Mouse (Mus musculus): ENCODE measurements around the gene Nf2.

Nf2 gene

GRCm38 (mm10) chr11:4849258-4849943 lies at the start of gene Nf2:
TSS of gene Nf2 (minus strand) at chr11:4849536.
- DNase-seq, result peak; percentile 98

- peak; percentile 86 for DNase-seq
Measured at GRCm38 (mm10) chr11:4894848-4895816, 45.8 kb upstream of the Nf2 start, which contains the start of gene Thoc5. TSS of gene Thoc5 (plus strand) at chr11:4895320.

- DNase-seq, result no peak
Measured at GRCm38 (mm10) chr11:4886987-4887386, 37.7 kb upstream of the Nf2 start.

- peak; percentile 16 for DNase-seq
Measured at GRCm38 (mm10) chr11:4885385-4885903, 36.1 kb upstream of the Nf2 start.

GRCm38 (mm10) chr11:4882892-4883627 lies 33.7 kb upstream of the Nf2 start:
- DNase-seq, result no peak

- no peak for DNase-seq
Measured at GRCm38 (mm10) chr11:4881087-4881486, 31.8 kb upstream of the Nf2 start.

GRCm38 (mm10) chr11:4874551-4874950 lies 25.2 kb upstream of the Nf2 start:
- no peak for DNase-seq

GRCm38 (mm10) chr11:4873755-4874475 lies 24.6 kb upstream of the Nf2 start, which contains the start of gene Nipsnap1:
TSS of gene Nipsnap1 (plus strand) at chr11:4873951.
- peak; percentile 82 for DNase-seq

- peak; percentile 35 for DNase-seq
Measured at GRCm38 (mm10) chr11:4865645-4866251, 16.4 kb upstream of the Nf2 start.

GRCm38 (mm10) chr11:4862730-4863129 lies 13.4 kb upstream of the Nf2 start:
- no peak for DNase-seq

GRCm38 (mm10) chr11:4861816-4862604 lies 12.7 kb upstream of the Nf2 start:
- DNase-seq, result no peak

GRCm38 (mm10) chr11:4860986-4861385 lies 11.7 kb upstream of the Nf2 start:
- DNase-seq, result no peak

- no peak for DNase-seq
Measured at GRCm38 (mm10) chr11:4858416-4858815, 9.1 kb upstream of the Nf2 start.

- DNase-seq, result no peak
Measured at GRCm38 (mm10) chr11:4854181-4854580, 4.8 kb upstream of the Nf2 start.

GRCm38 (mm10) chr11:4853021-4853420 lies 3.7 kb upstream of the Nf2 start:
- DNase-seq, result no peak

- no peak for DNase-seq
Measured at GRCm38 (mm10) chr11:4850404-4850803, 1.1 kb upstream of the Nf2 start.

GRCm38 (mm10) chr11:4848483-4849248 lies 670 bp downstream of the Nf2 start:
- peak; percentile 43 for DNase-seq

GRCm38 (mm10) chr11:4840942-4841526 lies 8.3 kb downstream of the Nf2 start:
- DNase-seq, result no peak

- no peak for DNase-seq
Measured at GRCm38 (mm10) chr11:4838235-4838634, 11.1 kb downstream of the Nf2 start.

- no peak for DNase-seq
Measured at GRCm38 (mm10) chr11:4837342-4837741, 12.0 kb downstream of the Nf2 start.
